Mouse (Mus musculus): ENCODE data around the gene Slc51a. TPM values are rescaled to one million over a fixed set of nuclear protein-coding genes. Genes with fewer than 3 reads are reported as not detected.

Gene Slc51a
- not detected for total RNA-seq (2021)

DNA sequence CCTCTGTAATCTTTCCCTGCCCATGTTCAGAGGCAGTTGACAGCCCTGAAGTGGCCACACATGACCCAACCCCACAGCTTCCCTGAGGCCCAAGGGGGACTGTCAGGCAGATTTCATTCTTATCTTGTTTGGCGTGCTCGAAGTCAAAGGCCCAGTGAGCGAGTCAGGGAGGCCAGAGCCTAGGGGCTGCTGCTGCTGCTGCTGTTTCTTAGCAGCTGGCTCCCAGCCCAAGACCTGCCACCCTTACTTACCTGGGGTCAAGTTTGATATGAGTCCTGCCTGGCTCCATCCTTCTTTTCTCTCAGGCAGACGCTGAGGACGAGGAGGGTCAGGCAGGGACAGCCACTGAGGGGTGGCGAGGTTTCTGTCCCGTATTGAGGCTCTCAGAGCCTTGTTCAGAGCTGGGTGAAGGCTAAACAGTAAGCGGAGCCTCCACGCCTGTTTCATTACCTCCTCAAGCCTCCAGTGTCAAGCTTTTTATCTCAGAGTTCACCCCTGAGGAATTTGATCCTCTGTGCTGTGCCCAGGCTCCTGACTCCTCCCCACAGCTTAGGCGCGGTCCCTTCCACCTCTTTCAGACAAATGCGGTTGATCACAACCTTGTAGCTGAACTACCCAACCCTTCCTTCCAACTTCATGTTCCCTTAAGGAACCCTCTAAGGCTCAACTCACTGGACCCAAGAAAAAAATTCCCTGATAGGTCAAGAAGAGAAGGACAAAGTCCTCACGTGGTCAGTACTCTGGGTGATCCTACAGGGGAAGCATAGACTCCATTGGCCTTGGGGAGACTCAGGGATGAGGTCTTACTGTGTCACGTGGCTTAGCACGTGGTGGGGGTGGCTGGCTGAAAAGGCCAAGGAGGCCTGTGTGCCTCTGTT, at the start of gene Slc51a:
Gene Slc51a, minus strand, starts transcription at position 646 of the 878 bp plus-strand sequence.
- intact Hi-C loops (cut with DNase I), result no loop called here

DNA sequence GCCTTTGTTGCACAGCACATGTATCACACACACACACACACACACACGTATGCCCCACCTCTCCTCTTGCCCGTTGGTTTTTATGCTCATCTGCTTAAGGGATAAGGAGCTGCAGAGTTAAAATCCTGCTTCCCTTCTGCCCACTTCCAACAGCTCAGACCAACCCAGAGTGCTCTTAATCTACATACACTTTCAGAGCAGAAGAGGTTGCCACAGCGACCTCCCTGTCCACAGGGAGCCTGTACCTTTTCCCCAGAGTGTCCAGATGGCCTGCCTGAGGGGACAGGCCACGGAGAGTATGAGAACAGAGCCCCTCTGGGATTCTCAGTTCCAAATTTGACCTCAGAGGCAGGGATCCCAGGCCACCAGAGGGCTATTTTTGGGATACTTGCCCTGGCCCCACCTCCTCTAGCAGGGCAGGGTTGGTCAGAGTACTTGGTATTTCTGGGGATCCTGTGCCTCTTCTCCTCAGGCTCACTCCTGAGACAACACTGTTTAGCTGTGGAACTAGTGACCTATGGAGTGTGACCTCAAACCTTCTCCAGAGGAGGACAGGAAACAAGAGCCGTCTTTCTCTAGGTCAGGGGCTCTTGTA, 47.6 kb upstream of the Slc51a start:
- DNase-seq (ENCODE audit: extremely low spot score in 1 of 2, low spot score in 2 of 2), result no peak
- intact Hi-C loops (cut with DNase I), result no loop called here

More for the DNA sequence above, at the start of gene Slc51a:
- DNase-seq (ENCODE audit: extremely low spot score in 1 of 2, low spot score in 2 of 2), result no peak

DNA sequence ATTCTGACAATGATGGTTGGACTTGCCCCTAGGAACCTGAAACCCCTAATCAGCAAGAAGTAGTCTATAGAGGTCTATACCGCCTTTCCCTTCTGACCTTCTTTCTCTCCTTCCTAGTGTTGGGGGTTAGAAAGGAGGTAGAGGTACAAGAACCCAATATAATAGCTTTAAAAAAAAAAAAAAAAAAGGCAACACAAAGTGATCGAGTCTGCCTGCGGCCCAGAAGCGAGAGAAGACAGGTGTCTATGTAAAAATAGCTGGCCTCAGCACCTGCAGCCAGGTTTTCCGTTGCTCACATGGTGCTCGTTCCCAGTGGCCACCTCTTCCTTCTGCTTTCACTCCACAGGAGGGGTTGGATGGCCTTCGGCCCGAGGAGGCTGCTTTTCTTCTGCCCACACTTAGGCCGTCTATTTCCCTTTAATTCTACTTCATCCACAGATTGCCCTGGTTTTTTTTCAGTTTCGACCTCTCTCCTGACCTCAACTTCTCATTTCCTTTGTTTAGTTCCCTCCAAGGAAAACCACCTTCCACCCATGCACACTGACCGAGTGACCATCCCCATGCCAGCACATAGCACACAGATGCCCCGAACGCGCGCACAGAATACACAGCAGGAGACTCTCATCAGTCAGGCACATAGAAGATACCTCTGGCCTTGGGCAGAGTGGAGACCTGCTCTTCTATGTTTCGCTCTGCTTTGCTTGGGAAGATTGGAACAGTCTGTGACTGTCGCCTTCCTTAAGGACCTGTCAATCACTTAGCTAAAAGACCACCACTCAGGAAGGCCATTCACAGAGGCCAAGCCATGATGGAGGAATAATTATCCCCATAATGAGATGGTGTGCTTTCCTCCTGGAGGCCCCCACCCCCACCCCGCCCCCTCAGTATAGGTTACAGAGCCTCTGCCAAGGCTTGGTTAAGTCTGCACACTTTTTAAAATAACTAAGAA, 45.5 kb upstream of the Slc51a start:
- no peak for DNase-seq (ENCODE audit: extremely low spot score in 1 of 2, low spot score in 2 of 2)
- intact Hi-C loops (cut with DNase I), result no loop called here

DNA sequence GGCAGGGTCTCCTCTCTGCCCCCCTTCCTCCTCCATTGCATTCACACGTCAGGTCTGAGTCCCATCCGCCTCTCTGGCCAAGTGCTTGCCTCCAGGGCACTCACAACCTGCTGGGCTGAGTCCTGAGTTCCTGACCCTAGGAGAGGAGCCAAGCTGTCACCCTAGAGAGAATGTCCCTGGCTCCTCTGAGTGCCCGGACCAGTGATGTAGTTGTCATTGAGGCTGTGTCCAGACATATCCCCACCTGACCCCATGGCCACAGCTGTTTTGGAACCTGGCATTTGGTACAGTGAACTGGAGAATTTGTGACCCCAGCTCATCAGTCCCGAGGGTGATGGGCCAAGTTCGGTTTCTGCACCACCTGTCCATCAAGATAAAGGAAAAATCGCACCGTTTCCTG, 39.2 kb upstream of the Slc51a start:
- intact Hi-C loops (cut with DNase I), result no loop called here
- DNase-seq (ENCODE audit: extremely low spot score in 1 of 2, low spot score in 2 of 2), result no peak

DNA sequence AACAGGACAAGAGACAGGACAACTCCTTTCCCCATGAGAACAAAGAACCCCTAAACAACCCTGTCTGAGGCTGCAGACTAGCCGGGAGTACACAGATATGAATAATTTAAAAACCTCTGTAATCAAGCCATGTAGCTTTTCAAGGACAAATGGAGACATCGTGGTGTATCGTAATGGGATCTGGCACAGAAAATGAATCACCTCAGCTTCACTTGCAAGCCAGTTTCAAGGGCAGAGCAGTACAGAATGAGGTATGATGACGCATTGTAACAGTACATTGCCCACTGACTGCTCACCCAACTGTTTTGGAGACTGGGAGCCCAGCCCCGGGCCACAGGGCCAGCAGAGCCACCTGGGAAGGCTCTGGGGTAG, 36.6 kb upstream of the Slc51a start:
- DNase-seq (ENCODE audit: extremely low spot score in 1 of 2, low spot score in 2 of 2), result no peak
- intact Hi-C loops (cut with DNase I), result no loop called here

DNA sequence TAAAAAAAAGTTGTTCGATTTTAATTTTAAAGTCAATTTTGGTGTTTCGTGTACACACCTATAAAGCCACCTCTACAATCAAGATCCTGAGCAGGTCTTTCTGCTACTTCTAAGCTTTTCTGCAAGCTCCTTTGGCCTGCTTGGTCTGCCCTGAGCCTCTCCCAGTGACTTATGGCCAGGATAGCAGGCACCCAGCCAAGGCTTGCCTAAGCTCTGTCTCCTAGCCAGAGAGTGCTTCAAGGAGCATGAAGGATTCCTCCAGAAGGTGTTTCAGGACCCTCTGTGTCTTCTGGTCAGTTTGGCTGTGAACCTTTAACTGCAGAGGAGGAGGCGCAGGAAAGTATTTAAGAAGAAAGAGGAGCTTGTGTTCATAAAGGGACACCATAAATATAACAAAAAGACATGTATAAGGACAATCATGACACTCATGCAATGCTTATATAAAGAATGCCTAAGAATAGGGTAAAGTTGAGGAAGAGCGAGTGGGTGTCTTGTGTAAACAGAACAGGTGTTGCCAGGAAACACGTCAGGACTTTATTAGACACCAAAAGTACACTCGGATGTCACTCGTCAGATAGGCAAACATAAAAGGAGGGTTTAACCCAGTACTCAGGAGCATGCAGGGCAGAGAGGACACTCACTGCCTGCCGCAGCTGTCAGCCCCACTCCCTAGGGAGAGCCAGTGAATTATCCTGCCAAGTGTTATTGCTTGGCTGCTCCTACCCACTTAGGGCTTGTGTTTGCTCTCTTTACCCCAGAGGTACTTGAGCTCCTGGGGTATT, 36.0 kb upstream of the Slc51a start:
- intact Hi-C loops (cut with DNase I), result no loop called here

DNA sequence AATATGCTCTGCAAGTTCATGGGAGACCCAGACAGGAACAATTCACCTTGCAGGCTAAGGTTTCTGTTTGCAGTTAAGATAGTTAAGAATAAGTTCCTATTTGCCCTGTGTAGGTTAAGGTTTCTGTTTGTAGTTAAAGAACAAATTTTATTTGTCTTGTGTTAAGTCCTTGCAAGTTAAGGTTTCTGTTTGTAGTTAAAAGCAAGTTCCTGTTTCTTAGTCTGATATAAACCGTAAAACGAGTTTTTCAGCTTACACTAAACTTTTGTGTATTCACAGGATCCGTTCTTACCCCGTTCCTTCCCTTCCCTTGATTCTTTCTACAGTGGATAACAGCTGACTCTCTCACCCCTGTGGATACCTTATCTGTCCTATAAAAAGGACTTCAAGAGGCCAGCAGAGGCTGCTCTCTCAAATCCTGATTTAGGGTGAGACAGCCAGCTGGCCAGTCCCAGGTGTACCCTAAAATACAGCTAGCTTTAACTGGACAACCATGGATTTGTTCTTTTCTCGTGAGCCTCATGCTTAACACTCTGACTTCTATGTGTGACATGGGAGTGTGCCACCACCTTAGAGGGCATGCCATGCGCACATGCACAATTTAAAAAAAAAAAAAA, 35.0 kb upstream of the Slc51a start:
- intact Hi-C loops (cut with DNase I), result no loop called here

More for the DNA sequence above, 36.0 kb upstream of the Slc51a start:
- peak in 1 of 2 experiments; percentile 40 for DNase-seq (ENCODE audit: extremely low spot score in 1 of 2, low spot score in 2 of 2)

DNA sequence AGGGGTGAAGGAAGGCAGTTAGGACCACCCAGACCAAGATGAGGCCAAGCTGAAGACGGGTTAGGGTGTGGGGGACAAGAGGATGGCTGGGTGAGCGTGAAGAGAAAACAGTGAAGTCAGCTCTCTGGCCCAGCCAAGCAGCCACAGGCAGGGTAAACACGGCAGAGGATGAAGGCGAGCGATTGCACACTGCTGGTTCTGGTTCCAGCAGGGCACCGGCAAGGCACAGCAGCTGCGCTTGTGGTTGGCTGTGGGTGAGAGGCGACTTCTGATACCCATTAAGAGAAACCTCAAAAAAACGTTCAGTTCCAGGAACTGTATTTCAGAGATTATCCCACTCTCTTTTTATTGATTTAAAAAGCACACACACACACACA, 32.7 kb upstream of the Slc51a start:
- intact Hi-C loops (cut with DNase I), result no loop called here
- DNase-seq (ENCODE audit: extremely low spot score in 1 of 2, low spot score in 2 of 2), result no peak

More for the DNA sequence above, 35.0 kb upstream of the Slc51a start:
- no peak for DNase-seq (ENCODE audit: extremely low spot score in 1 of 2, low spot score in 2 of 2)

DNA sequence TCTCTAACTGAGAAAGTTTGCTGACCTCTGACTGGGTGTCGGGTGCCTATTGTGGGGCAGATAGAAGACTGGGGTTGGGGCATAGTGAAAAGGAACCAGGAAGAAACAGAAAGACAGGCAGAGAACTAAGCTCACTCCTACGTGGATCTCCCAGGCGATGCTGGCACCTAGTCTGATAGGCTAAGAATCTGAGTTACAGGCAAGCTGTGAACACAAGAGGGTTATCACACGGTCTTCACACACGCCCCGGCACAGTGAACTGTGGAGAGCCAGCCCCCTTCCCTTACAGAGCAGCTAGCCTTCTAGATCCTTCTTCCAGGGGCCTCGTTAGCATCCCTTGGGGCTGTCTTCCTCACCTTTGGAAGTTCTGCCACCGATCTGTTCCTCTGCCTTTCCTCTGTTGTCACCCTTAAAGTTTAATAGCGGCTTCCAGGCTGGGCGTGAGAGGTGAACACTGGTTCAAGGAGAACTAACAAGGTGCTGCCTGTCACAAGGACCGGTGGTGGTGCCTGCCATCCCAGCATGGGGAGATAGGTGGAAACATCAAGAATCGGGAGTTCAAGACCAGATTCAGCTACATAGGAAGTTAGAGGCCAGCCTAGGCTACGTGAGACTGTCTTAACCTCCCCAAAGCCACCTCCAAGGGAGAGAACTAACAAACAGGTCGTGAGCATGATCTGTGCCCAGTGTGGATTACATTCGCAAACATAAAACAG, 32.1 kb upstream of the Slc51a start:
- intact Hi-C loops (cut with DNase I), result no loop called here
- no peak for DNase-seq (ENCODE audit: extremely low spot score in 1 of 2, low spot score in 2 of 2)

DNA sequence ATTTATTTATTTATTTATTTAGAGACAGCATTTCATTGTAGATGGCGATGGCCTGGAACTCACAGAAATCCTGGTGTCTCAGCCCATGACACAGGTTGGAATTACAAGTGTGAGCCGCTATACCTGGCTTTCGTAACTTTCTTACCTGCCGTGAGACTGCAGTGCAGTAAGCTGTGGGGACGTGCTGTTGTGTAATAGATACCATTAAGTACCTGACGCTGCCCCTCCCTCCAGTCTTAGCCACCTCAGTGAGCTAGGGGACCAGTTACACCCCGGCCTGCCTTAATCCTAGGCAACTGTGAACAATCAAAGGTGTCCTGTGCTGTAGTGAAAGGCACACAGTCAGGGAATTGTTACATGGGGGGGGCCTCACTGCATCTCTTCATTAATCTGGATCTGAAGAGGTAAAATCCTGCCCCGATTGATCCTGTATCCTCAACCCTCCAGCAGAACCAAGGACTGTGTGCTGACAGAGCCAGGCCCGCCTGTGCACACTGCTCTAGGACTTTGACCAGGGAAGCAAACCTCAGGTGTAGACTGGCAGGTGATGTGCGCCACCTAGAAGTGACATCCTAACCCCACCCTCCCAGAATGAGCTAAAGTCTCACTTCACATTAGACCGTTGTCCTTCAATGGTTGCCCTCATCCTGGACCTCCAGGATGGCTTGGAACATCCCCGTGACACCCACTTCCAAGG, 30.3 kb upstream of the Slc51a start:
- intact Hi-C loops (cut with DNase I), result no loop called here
- DNase-seq (ENCODE audit: extremely low spot score in 1 of 2, low spot score in 2 of 2), result no peak

DNA sequence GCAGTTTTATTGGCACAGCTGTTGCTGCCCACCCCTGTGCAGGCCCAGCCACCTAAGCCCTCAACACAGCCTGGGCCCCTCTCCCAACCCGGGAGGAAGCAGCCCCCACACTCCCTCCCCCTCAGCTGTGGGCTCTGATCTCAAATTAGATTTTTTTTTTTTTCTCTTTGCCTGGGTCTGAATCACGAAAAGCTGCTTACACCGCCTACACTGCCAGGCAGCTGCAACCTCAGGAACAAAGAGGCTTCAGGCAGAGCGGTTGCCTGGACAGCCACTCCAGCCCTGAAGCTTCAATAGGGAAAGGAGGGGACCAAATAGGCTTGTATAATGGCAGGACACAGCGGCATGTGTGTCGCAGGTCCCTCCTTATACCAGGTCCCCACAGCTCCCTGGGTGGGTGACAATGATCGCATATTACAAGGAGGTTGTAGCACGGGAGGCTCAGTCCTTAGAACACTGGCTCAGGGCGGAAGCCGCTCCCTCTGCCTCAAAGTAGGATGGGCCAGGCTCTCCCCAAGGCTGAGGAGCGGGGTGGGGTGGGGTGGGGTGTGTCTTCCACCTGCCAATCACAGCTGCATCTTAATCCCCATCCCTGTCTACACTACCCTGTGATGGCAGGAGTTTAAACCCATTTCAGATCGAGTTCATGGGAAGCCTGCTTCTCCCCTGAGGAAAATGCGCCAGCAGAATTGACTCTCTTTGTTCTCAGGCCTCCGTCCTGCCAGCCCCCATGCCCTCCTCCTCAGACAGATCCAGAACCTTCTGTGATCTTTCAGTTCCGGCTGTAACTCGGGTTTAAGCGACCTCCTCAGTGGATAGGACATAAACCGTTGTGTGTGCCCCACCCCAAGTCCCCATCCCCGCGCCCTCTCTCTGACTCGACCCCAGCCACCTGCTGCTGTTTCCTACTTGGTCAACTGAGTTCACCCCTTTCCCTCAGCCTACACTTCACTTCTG, 28.6 kb upstream of the Slc51a start:
- intact Hi-C loops (cut with DNase I), result no loop called here

DNA sequence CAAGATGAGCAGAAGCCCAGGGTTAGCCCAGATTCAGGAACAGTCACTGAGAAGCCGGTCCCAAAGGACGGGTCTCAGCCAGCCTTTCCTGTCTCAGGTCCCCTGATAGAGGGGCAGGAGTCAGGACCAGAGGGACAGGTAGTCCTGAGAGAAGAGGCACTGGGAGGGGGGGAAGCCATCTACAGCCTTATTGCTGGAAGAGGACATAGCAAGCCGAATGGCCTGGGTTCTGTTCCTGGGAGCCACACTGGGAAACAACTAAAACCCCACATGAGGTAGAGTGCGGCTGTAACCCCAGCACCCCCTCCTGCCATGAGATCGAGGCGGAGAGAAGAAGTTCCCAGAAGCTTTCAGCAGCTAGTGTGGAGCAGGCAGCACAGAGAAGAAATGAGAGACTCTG, 26.3 kb upstream of the Slc51a start:
- no peak for DNase-seq (ENCODE audit: extremely low spot score in 1 of 2, low spot score in 2 of 2)
- intact Hi-C loops (cut with DNase I), result no loop called here

More for the DNA sequence above, 28.6 kb upstream of the Slc51a start:
- peak; percentile 74 to 79 for DNase-seq (ENCODE audit: extremely low spot score in 1 of 2, low spot score in 2 of 2)

DNA sequence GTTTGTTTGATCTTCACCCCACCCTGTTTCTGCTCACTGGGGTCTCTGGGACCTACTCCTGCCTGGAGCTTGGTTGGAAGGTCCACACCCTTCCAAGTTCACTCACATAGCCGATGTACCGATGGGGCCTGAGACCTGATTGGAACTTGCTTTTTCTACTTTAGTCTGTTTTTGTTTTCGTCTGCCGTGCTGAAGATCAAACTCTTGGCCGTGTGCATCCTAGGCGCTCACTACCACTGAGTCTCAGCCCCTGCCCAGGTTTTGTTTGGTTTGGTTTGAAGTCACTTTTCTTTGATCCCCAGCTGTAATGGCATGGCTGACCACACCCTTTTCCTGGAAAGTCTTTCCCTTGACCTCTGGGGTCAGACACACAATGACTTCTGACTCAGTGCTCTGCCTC, 25.7 kb upstream of the Slc51a start:
- intact Hi-C loops (cut with DNase I), result no loop called here
- DNase-seq (ENCODE audit: extremely low spot score in 1 of 2, low spot score in 2 of 2), result peak in 1 of 2 experiments; percentile 49

DNA sequence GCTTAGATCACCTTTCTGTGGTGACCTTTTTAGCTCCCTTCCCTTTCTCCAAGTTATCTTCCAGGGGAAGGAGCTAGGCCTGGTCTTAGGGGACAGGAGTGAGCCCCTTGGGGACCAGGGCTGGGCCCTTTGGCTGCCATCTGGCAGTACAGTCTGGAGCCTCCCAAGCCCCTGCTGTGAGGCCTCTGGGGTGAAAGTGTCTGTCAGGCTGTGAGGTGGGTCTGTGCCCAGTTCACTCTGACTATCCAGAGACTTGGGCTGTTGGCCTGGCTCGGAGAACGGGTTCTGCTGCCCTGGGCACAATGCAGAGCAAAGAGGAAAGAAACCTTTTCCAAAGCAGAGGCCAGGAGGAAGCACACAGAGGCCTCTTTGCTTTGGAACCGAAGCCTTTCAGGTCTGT, 25.2 kb upstream of the Slc51a start:
- peak in 1 of 2 experiments; percentile 56 for DNase-seq (ENCODE audit: extremely low spot score in 1 of 2, low spot score in 2 of 2)
- intact Hi-C loops (cut with DNase I), result no loop called here

DNA sequence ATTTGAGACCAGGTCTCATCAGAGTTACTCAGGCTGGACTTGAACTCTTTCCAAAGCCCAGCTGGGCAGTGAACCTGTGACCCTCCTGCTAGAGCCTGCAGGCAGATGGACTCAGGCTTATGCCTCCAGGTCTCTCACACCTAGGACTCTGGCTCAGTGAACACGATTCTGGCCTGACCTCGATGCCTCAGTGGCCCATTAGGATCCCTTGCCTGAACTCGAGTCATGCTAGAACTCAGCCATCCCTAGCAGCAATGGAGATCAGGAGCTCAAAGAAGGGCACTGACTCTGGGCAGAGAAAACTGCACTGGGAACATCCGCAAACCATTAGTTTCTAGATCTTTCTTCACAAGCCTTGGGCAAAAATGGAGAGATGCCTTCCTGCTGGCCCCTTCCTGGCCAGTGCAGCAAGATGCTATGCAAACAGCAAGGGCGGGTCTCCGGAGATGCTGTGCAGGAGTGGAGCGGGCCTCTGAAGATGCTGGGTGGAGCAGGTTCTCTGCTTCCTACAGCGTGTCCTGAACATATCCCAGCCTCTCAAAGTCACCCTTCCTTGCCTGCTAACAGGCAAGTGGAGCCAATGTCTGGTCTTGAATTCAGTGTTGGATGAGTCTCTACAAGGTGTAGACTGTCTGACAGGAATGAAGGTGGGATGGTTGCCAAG, 24.3 kb upstream of the Slc51a start:
- intact Hi-C loops (cut with DNase I), result no loop called here
- DNase-seq (ENCODE audit: extremely low spot score in 1 of 2, low spot score in 2 of 2), result peak in 1 of 2 experiments; percentile 67

All from left cerebral cortex, postnatal 10 days (tissue).